Mouse (Mus musculus) liver, embryonic 11.5 days (tissue): ENCODE data around the gene Gm11444. TPM values are rescaled to one million over a fixed set of nuclear protein-coding genes. Genes with fewer than 3 reads are reported as not detected.

Experiments
- ATAC-seq: fragments of 200-750 bp; cut with Nextera tagmentation; replicated peaks from 2 replicates; pipeline ENCODE4 v1.8.0; 2017; ENCODE audit warnings: moderate number of reproducible peaks, mild to moderate bottlenecking, moderate TSS enrichment, moderate library complexity; ENCODE audit not compliant: low FRiP score
- DNase-seq: peaks from one replicate; pipeline ENCODE4 v3.0.0-alpha.2; 2017; ENCODE audit warnings: low spot score
- H3K27ac ChIP-seq: fragments of 300-500 bp; sonication (generic); 2 replicates; pipeline ENCODE4 v1.5.1; 2014; ENCODE audit warnings: mild to moderate bottlenecking, low read depth, low read length, control low read depth
- H3K27me3 ChIP-seq: fragments of 300-500 bp; sonication (generic); replicated peaks from 2 replicates; pipeline ENCODE4 v1.6.1; 2014; ENCODE audit warnings: low read length, mixed read lengths; ENCODE audit not compliant: control insufficient read depth, insufficient read depth
- H3K36me3 ChIP-seq: fragments of 300-500 bp; sonication (generic); 2 replicates; pipeline ENCODE4 v1.6.1; 2014; ENCODE audit warnings: mild to moderate bottlenecking, low read length, moderate library complexity, mixed read lengths; ENCODE audit not compliant: control insufficient read depth, insufficient read depth
- H3K4me1 ChIP-seq: fragments of 300-500 bp; sonication (generic); replicated peaks from 2 replicates; pipeline ENCODE4 v1.6.1; 2014; ENCODE audit warnings: low read length, mixed read lengths; ENCODE audit not compliant: control insufficient read depth, insufficient read depth
- H3K4me2 ChIP-seq: fragments of 300-500 bp; sonication (generic); 2 replicates; pipeline ENCODE4 v1.6.1; 2014; ENCODE audit warnings: mild to moderate bottlenecking, control low read depth, moderate library complexity
- H3K4me3 ChIP-seq: fragments of 300-500 bp; sonication (generic); 2 replicates; pipeline ENCODE4 v1.5.1; 2014; ENCODE audit warnings: low read depth, low read length, control low read depth
- H3K9ac ChIP-seq: fragments of 300-500 bp; sonication (generic); 2 replicates; pipeline ENCODE4 v1.6.1; 2014; ENCODE audit warnings: low read depth, low read length, control low read depth
- H3K9me3 ChIP-seq: fragments of 300-500 bp; sonication (generic); 2 replicates; pipeline ENCODE4 v1.6.1; 2016; ENCODE audit warnings: low read length, inconsistent platforms, mixed read lengths; ENCODE audit not compliant: control insufficient read depth
- WGBS: fragments of 180-500 bp; shearing (Covaris S2); extraction: QIAGEN DNeasy Blood & Tissue Kit; methylation state at CpG from one replicate; pipeline ENCODE4 v1.1.7; 2014; 5-methylcytosine and 5-hydroxymethylcytosine counted together
- polyA plus RNA-seq: library from polyadenylated mRNA; unstranded; fragments of >200 nt; fragmentation: Nextera tagmentation; extraction: Ambion mirVana; gene quantifications from 2 replicates; pipeline ENCODE4 v1.2.1, GENCODE M21; 2014

Gene Gm11444
- not detected in 2 replicates for polyA plus RNA-seq

DNA sequence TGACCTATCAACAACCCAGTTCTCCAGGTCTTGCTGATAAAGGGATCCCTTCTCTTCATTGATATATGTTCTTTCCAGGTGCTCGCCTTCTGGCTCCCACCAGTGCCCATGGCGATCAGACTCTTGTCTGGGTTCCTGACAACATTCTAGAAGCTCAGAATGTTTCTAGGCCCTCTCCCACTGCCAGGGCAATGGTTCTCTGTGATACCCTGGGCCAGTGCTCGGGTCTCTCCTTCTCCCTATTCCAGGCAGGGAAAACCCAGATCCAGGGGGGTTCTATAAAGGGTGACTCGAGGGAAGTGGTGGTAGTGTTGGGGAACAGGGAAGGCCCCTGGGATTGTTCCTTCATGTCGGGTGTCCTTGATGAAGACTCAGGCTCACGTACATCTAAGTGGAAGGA is at the start of gene Gm11444:
Gene Gm11444 (minus strand): TSS at position 101 of the 400 bp plus-strand sequence.
- ATAC-seq, result no peak
- no peak for DNase-seq
- Histone ChIP-seq H3K4me1 (no peaks in the 10 kb centered on the region), H3K36me3 (no peaks in the 10 kb centered on the region), H3K4me3 (no peak within 1 kb of the TSS), H3K9ac (no peak within 1 kb of the TSS), H3K27ac (no peak within 1 kb of the TSS), H3K27me3 (peaks cover 26% of the 10 kb centered on the region), H3K4me2 (no peak within 1 kb of the TSS), H3K9me3 (no peaks in the 10 kb centered on the region)
- whole genome bisulfite sequencing, result 75% methylated on average over 6 of the region's 6 CpGs

DNA sequence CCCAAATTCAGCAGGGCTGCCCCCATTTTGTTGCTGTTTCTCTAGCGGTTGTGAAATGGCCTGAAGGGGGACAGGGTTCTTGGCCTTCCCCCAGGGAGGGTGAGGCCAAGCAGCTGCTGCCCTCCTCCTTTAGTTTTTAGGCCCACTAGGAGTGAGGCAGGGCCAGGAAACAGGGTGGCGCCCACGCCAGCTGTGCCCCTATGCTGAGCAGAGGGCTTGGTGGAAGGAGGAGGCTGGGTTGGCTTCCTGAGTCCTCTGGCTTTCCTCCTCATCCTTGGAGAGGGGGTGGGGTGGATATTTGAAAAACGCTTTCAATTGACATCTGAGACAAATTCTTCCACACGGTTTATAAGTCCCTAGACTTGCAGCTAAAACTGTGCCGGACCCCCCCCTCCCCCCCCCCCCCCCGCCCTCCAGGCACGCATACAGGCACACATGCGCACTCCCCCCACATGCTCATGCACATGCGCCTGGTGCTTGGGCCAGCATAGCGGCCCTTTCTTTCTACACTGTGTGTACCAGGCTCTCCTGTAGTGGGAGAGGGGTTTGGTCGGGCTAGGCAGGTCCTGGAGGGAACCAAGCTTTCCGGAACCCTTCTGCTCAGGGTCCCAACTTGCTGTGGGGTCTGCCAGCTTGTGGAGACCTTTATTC is 46.3 kb upstream of the Gm11444 start:
- no peak overlapping the region for H3K4me2 ChIP-seq
- 37% methylated on average over 11 of the region's 13 CpGs for WGBS
- no peak overlapping the region for H3K27ac ChIP-seq
- H3K9me3 ChIP-seq, result no peaks in the 10 kb centered on the region
- no peaks in the 10 kb centered on the region for H3K36me3 ChIP-seq
- DNase-seq (no peak), ATAC-seq (no peak)
- no peak overlapping the region for H3K4me3 ChIP-seq
- no peaks in the 10 kb centered on the region; the same call in 1 of the 2 replicates for H3K4me1 ChIP-seq
- peaks cover 96% of the 10 kb centered on the region for H3K27me3 ChIP-seq
- no peak overlapping the region for H3K9ac ChIP-seq

DNA sequence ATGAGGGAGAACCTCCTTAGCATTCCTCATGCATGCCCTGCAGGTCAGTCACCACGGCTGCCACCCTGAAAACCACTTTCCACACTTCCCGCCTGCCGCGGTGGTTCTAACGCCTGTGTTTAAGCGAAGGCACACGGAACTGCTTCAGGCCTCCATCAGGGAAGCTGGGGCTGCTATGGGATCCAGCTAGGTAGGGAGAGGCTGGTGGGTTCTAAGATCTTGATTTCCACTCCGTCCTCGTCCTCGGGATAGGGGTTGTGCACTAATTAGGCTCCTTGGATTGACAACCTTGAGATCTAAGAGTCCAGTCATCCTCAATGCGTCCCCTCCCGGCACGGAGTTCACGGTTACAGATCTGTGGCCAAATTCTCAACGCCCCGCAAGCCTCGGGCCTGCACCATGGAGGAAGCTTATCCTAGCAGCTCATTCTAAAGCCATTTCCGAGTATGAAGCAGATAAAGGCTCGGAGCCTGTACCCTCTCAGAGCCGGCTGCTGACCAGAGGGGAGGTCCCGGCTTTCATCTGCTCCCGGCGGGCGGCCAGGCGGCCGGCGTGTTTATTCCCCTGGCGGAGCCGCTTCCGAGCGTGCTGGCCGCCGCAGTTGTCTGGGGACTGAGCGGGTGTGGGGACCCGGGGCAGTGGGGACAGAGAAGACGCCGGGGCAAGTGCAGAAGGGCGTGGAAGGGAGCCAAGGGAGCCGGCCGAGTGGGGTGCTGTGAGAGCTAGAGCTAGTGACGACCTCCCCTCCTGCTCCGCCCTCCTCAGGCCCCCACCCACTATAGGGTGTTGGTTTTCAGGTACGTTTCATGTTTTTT is 44.8 kb upstream of the Gm11444 start:
- no peaks in the 10 kb centered on the region for H3K36me3 ChIP-seq
- no peak overlapping the region for H3K27ac ChIP-seq
- H3K27me3 ChIP-seq, result peaks cover 96% of the 10 kb centered on the region
- H3K4me1 ChIP-seq, result peaks cover under 1% of the 10 kb centered on the region; the same call in 1 of the 2 replicates
- peak overlapping the region; percentile 28 for H3K4me3 ChIP-seq
- no peaks in the 10 kb centered on the region for H3K9me3 ChIP-seq
- 3% methylated on average over 43 of the region's 43 CpGs for WGBS
- no peak for DNase-seq
- no peak for ATAC-seq
- H3K4me2 ChIP-seq, result peak overlapping the region; percentile 49
- no peak overlapping the region for H3K9ac ChIP-seq

DNA sequence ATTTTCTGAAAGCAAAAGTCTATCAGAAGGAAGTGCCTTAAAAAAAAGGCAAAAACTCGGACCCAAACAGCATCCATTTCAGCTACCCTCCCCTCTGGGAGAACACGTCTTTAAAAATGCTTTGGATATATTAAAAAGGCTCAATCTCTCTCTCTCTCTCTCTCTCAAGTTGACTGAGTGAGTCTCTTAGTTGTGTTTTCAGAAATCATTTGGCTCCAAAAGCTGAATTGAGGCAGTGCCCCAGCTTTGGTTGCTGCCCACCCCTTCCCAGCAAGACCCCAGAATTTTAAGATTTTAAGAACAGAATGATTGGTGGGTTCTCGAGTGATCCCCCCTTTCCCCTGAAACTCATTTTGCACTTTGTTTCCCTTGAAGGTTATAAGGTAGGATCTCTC is 44.0 kb upstream of the Gm11444 start:
- ATAC-seq (no peak), DNase-seq (no peak)
- Histone ChIP-seq H3K27ac (no peak overlapping the region), H3K4me1 (peaks cover 3% of the 10 kb centered on the region; the same call in 1 of the 2 replicates), H3K4me2 (no peak overlapping the region), H3K4me3 (no peak overlapping the region), H3K27me3 (peaks cover 99% of the 10 kb centered on the region), H3K36me3 (no peaks in the 10 kb centered on the region), H3K9ac (no peak overlapping the region), H3K9me3 (no peaks in the 10 kb centered on the region)
- WGBS, result 2% methylated on average over 3 of the region's 3 CpGs

DNA sequence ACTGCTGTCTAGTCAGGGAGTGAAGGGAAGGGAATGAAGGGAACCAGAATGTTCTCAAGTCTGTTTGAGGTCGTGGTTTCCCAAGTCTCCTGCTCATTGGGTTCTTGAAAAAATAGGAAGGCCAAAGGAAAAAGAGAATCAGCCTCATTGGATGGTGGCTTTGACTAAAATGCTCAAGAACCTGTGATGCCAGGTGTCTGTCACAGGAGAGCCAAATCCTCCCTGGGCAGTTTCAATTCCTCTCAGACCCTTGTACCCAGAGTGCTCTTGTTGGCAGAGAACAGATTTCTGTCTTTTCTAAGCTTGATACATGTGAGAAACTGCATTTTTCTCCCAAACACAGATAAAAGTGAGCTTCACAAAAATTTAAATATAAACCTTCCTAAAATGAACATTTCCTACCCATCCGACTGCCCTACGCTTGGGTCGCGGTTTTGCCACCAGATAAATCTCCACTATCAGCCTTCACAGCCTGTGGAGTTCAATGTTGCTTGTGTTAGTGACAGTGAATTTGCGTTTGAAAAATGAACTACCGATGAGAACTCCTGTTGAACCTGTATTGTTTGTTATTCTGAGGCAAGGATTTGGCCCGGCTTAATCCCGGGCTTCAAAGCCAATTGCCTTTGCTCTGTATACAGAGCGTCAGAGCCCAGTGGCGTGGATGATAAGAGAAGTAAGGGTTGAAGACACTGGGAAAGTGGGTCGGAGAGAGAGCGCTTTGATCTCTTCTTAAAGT is 43.4 kb upstream of the Gm11444 start:
- DNase-seq (no peak), ATAC-seq (no peak)
- H3K36me3 ChIP-seq, result no peaks in the 10 kb centered on the region
- no peak overlapping the region for H3K27ac ChIP-seq
- H3K9ac ChIP-seq, result no peak overlapping the region
- no peaks in the 10 kb centered on the region for H3K9me3 ChIP-seq
- no peak overlapping the region for H3K4me3 ChIP-seq
- 2% methylated on average over 13 of the region's 13 CpGs for WGBS
- H3K4me2 ChIP-seq, result no peak overlapping the region
- peaks cover 9% of the 10 kb centered on the region for H3K4me1 ChIP-seq
- H3K27me3 ChIP-seq, result peaks cover 100% of the 10 kb centered on the region

DNA sequence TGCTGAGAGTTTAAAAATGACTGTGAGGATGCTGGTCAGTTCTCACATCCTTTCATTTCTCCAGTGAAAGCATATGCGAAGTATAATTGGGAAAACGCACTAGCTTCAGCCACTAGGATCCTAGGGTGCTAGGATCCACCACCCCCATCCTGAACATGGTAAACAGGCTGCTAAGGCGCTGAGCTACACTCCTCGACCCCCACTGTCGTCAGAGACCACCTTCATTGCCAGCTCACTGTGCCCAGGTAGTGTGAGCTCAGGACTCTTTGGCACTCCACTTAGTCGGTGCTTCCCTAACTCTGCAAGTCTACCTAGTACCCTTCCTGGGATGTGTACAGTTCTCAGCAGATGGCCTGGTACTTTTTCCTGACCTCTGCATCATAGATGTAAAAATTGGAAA is 42.6 kb upstream of the Gm11444 start:
- Histone ChIP-seq H3K27me3 (peaks cover 100% of the 10 kb centered on the region), H3K27ac (no peak overlapping the region), H3K9me3 (no peaks in the 10 kb centered on the region), H3K4me3 (no peak overlapping the region), H3K4me1 (peaks cover 13% of the 10 kb centered on the region), H3K9ac (no peak overlapping the region), H3K4me2 (no peak overlapping the region), H3K36me3 (no peaks in the 10 kb centered on the region)
- 6% methylated on average over 6 of the region's 6 CpGs for WGBS
- DNase-seq (no peak), ATAC-seq (no peak)

DNA sequence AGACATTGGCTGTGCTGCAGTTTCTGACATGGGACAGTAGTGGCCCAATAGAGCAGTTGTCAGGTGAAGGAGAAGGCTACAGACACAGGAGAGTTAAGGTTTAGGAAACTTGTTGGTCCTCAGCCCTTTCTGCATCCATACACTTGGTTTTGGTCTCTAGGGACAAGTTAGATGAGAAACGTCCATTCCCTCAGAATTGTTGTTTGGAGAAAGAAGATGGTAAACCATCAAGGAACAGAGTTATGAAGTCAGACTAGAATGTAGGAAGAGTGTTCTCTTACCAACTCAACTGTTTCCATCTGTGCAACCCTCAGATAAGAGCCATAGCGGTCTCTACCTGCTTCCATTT is 41.5 kb upstream of the Gm11444 start:
- no peaks in the 10 kb centered on the region for H3K9me3 ChIP-seq
- H3K27me3 ChIP-seq, result peaks cover 97% of the 10 kb centered on the region
- H3K27ac ChIP-seq, result no peak overlapping the region
- H3K4me3 ChIP-seq, result no peak overlapping the region
- no peak overlapping the region for H3K4me2 ChIP-seq
- ATAC-seq (no peak), DNase-seq (no peak)
- H3K36me3 ChIP-seq, result no peaks in the 10 kb centered on the region
- 7% methylated on average over 2 of the region's 2 CpGs for WGBS
- H3K9ac ChIP-seq, result no peak overlapping the region
- H3K4me1 ChIP-seq, result peaks cover 13% of the 10 kb centered on the region

DNA sequence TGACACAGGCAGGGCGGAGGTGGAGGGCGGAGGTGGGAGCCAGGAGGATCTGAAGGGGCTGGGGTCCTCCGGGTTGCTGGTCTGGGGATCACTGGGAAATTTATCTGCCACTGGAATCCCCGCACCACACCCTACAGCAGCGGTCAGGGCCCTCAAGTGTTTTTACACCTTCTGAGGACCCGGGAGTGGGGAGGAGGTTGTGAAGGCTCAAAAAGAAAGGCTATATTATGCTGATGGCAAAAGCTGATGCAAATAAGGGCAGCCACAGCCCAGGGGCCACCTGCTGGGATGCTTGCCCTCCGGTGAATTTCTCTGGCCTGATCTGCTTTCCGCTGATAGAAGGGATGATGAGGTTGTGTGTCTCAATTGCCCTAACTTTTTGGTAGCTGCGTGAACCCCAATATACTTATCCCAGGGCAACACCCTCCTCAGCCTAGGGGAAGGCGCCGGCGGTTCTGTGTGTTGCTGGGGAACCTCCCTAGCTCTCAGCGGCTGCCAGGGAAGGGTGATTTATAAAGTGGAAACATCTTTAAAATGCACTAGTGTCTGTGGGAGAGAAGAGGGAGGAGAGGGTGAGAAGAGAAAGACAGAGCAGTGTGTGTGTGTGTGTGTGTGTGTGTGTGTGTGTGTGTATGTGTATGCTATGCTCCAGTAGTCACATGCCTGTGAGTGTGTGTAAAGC is 41.0 kb upstream of the Gm11444 start:
- H3K9me3 ChIP-seq, result no peaks in the 10 kb centered on the region
- WGBS, result 5% methylated on average over 13 of the region's 13 CpGs
- peaks cover 97% of the 10 kb centered on the region for H3K27me3 ChIP-seq
- peaks cover 13% of the 10 kb centered on the region for H3K4me1 ChIP-seq
- no peak for ATAC-seq
- DNase-seq, result no peak
- peak overlapping the region; percentile 12; the same call in 1 of the 2 replicates for H3K4me3 ChIP-seq
- no peak overlapping the region for H3K27ac ChIP-seq
- H3K4me2 ChIP-seq, result no peak overlapping the region
- H3K36me3 ChIP-seq, result no peaks in the 10 kb centered on the region
- no peak overlapping the region for H3K9ac ChIP-seq
